Mouse (Mus musculus) embryo, embryonic 9.5 days (tissue): Measurements from ENCODE around the gene Tagln2.

ENCODE experiments used
- DNase-seq: peaks from one replicate; pipeline ENCODE4 v3.0.0-alpha.2; 2017; ENCODE audit errors: extremely low spot score

Gene Tagln2

GRCm38 (mm10) chr1:172525971-172526370 is 26.1 kb downstream of the Tagln2 start:
- DNase-seq, result no peak

- DNase-seq, result no peak
Observed at GRCm38 (mm10) chr1:172526380-172527081, 26.7 kb downstream of the Tagln2 start.

GRCm38 (mm10) chr1:172527431-172527830 is 27.6 kb downstream of the Tagln2 start:
- DNase-seq, result no peak

- DNase-seq, result peak; percentile 87
Observed at GRCm38 (mm10) chr1:172528701-172529100, 28.9 kb downstream of the Tagln2 start.

- peak; percentile 43 for DNase-seq
Observed at GRCm38 (mm10) chr1:172530544-172531220, 30.8 kb downstream of the Tagln2 start.

GRCm38 (mm10) chr1:172532551-172532950 is 32.7 kb downstream of the Tagln2 start:
- DNase-seq, result peak; percentile 68

GRCm38 (mm10) chr1:172535116-172535515 is 35.3 kb downstream of the Tagln2 start:
- DNase-seq, result no peak

- no peak for DNase-seq
Observed at GRCm38 (mm10) chr1:172539827-172540226, 40.0 kb downstream of the Tagln2 start.

- DNase-seq, result no peak
Observed at GRCm38 (mm10) chr1:172540283-172540820, 40.5 kb downstream of the Tagln2 start.

GRCm38 (mm10) chr1:172546062-172546461 is 46.2 kb downstream of the Tagln2 start:
- no peak for DNase-seq

GRCm38 (mm10) chr1:172548501-172548900 is 48.7 kb downstream of the Tagln2 start:
- DNase-seq, result no peak

- no peak for DNase-seq
Observed at GRCm38 (mm10) chr1:172549314-172549713, 49.5 kb downstream of the Tagln2 start.

- DNase-seq, result no peak
Observed at GRCm38 (mm10) chr1:172549717-172550116, 49.9 kb downstream of the Tagln2 start.

GRCm38 (mm10) chr1:172550551-172550951 is 50.7 kb downstream of the Tagln2 start:
- peak; percentile 67 for DNase-seq

- DNase-seq, result no peak
Observed at GRCm38 (mm10) chr1:172551009-172551408, 51.2 kb downstream of the Tagln2 start.

GRCm38 (mm10) chr1:172552623-172553022 is 52.8 kb downstream of the Tagln2 start:
- DNase-seq, result no peak

- DNase-seq, result no peak
Observed at GRCm38 (mm10) chr1:172555638-172556037, 55.8 kb downstream of the Tagln2 start, which contains the start of gene Vsig8. Vsig8 (plus strand) TSS chr1:172555938.
